Mouse (Mus musculus) MEL-GATA-1-ER (cell line): ENCODE measurements around the gene Kcnh1.

Experiments
- DNase-seq: peaks from one replicate; pipeline ENCODE4 v3.0.0-alpha.2; 2012; ENCODE audit warnings: low read depth; ENCODE audit errors: extremely low read depth

Gene Kcnh1

GRCm38 (mm10) chr1:192266956-192267355, 76.4 kb downstream of the Kcnh1 start:
- DNase-seq, result no peak

GRCm38 (mm10) chr1:192268878-192269277, 78.3 kb downstream of the Kcnh1 start:
- DNase-seq, result no peak

- DNase-seq, result no peak
These were observed 79.3 kb downstream of the Kcnh1 start for GRCm38 (mm10) chr1:192269911-192270310.

GRCm38 (mm10) chr1:192277801-192278385, 87.3 kb downstream of the Kcnh1 start:
- no peak for DNase-seq

GRCm38 (mm10) chr1:192284340-192284739, 93.8 kb downstream of the Kcnh1 start:
- DNase-seq, result no peak

GRCm38 (mm10) chr1:192284950-192285349, 94.4 kb downstream of the Kcnh1 start:
- DNase-seq, result no peak

GRCm38 (mm10) chr1:192288456-192288855, 97.9 kb downstream of the Kcnh1 start:
- DNase-seq, result no peak

GRCm38 (mm10) chr1:192291286-192291685, 100.7 kb downstream of the Kcnh1 start:
- DNase-seq, result no peak

- no peak for DNase-seq
These were observed 102.8 kb downstream of the Kcnh1 start for GRCm38 (mm10) chr1:192293391-192293790.

- no peak for DNase-seq
These were observed 103.3 kb downstream of the Kcnh1 start for GRCm38 (mm10) chr1:192293921-192294320.

GRCm38 (mm10) chr1:192295243-192295860, 104.8 kb downstream of the Kcnh1 start:
- no peak for DNase-seq

- DNase-seq, result no peak
These were observed 105.3 kb downstream of the Kcnh1 start for GRCm38 (mm10) chr1:192295902-192296301.

- DNase-seq, result peak; percentile 61
These were observed 107.0 kb downstream of the Kcnh1 start for GRCm38 (mm10) chr1:192297481-192298128.

GRCm38 (mm10) chr1:192300417-192300816, 109.8 kb downstream of the Kcnh1 start:
- DNase-seq, result no peak

GRCm38 (mm10) chr1:192303615-192304014, 113.0 kb downstream of the Kcnh1 start:
- DNase-seq, result no peak

- DNase-seq, result no peak
These were observed 114.6 kb downstream of the Kcnh1 start for GRCm38 (mm10) chr1:192305155-192305554.

GRCm38 (mm10) chr1:192307055-192307454, 116.5 kb downstream of the Kcnh1 start:
- peak; percentile 16 for DNase-seq

- no peak for DNase-seq
These were observed 120.7 kb downstream of the Kcnh1 start for GRCm38 (mm10) chr1:192311298-192311697.

GRCm38 (mm10) chr1:192311851-192312438, 121.4 kb downstream of the Kcnh1 start:
- DNase-seq, result peak; percentile 46

- DNase-seq, result peak; percentile 12
These were observed 121.9 kb downstream of the Kcnh1 start for GRCm38 (mm10) chr1:192312446-192312845.

GRCm38 (mm10) chr1:192312998-192313397, 122.4 kb downstream of the Kcnh1 start:
- DNase-seq, result no peak

GRCm38 (mm10) chr1:192313571-192313972, 123.0 kb downstream of the Kcnh1 start:
- peak; percentile 68 for DNase-seq
